Mouse (Mus musculus) liver, adult (tissue): ENCODE measurements around the gene Itgb2l.

Experiments
- GATA4 ChIP-seq: IDR thresholded peaks from 2 replicates; pipeline ENCODE4 v1.6.1; 2014; ENCODE audit warnings: mild to moderate bottlenecking, low read length; ENCODE audit not compliant: insufficient replicate concordance

The Itgb2l gene

GRCm38 (mm10) chr16:96440871-96441270 is 2.5 kb downstream of the Itgb2l start:
- TF ChIP-seq GATA4: no peak

GRCm38 (mm10) chr16:96439682-96440081 is 3.7 kb downstream of the Itgb2l start:
- no peak for TF ChIP-seq GATA4

- no peak for TF ChIP-seq GATA4
Measured at GRCm38 (mm10) chr16:96438946-96439345, 4.5 kb downstream of the Itgb2l start.

DNA sequence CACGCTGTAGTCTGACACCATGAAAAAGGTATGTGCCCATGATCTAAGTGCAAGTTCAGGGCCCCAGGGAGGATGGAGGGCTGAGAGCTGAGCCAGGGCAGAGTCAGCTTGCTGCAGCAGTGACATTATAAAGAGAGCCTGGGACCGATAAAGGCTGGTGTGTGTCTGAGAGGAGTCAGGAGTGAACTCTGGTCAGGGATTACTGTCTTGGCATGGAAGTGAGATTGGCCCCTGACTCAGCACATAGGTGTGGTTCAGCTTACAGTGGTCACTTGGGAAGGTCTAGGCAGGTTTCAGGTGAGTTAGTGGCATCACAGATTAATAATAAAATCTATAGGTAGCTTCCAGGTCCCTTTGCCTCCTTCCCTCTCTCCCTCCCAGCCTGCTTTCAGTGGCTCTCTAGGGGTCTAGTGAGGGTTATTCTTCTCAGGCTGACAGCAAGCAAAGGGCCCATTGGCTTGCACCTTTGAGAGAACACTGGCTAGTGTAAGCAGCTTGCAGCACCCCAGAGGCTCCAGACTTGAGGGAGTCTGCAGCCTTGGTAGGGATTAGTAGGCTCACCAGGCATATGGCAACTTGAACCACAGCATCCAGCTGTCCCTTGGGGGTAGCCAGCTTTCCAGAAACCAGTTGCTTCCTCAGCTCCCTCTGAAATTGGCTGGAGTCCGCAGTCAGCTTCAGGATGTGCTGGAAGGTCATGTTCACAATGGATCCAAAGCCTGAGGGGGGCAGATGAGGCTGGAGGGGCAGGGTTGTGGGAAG is 9.2 kb downstream of the Itgb2l start:
- no peak for TF ChIP-seq GATA4

DNA sequence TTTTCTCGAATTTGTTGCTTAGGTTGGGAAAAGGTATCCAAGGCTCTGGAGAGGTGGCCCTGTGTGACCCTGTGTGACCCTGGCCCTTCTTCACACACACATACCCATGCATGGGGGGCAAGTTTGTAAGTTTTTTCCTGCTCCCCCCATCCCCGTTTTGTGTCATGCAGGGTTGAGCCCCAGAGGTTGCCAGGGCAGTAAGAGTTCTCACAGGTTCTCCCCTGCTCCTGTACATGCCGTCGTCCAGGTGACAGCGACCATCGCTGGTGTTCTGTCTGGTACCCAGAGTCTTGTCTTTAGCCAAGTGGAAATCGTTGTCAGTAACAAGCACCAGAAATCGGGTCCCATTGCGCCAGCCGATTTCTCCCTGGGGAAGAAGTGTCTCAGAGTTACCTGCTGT is 10.2 kb downstream of the Itgb2l start:
- TF ChIP-seq GATA4: no peak

DNA sequence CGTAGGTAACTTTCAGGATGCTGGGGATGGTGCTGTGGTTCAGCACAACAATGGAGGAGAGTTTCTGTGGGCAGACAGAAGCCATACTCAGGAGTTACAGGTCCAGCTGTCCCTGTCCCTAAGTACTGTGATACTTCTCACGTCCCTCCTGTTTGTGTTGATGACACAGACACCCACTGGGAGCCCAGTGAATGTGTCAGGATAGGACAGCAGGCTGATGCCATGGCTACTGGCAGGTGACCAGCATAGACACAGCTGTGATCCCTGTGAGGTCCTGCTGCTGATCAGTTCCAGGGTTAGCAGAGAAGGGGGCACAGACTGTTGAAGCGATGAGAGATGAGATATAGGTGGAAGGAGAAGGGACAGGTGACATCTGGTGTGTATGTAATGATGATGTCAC is 14.4 kb downstream of the Itgb2l start:
- no peak for TF ChIP-seq GATA4

DNA sequence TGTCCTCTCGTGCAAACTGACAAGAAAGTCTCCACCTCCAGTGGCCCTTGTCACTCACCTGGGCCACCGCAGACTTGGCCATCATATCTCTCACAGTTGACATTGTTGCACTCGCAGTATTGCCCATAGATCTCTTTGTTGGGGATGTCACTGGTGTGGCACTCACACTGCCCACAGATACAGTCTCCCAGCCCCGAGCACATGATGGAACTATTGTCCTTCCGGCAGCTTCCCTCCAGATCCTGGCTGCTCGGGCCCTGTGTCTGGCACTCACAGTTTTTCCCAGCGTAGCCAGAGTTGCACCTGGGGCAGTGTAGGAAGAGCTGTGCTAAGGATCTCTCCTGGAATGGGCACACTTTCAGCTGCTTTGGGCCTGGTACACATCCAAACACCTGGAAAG is 16.7 kb downstream of the Itgb2l start:
- no peak for TF ChIP-seq GATA4

DNA sequence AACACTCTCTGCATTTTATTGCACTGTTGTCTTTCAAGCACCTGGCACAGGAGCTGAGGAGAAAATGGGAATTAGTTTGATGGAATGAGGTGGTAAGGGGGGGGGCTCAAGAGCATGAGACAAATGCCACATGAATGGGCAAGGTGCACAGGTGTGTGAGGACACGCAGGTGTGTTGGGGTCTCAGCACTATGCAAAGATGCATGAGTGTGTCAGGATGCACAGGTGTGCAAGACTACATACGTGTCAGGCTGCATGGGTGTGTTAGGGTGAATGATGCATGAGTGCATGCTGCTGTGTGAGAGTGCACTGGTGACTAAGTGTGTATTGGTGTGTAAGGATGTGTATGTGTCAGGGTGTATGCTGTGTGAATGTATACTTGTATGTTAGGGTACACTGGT is 18.4 kb downstream of the Itgb2l start:
- TF ChIP-seq GATA4: no peak

DNA sequence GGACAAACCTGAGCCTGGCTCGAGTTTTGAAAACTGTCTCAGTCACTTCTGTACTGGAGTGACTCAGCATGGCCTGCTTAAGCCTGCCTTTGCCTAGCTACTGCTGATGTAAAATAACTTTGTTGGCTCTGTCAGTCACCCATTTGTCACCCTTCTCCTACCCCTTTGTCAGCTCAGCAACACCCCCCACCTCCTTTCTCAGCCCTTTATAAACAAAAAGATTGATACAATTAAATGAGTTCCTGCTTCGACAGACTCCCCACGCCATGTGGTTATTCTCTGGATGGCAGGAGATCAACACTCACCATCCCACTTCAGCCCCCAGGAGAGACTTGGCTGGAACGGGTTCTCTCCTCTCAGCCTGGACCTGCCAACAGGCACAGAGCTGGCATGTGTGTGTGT is 35.4 kb downstream of the Itgb2l start:
- TF ChIP-seq GATA4: no peak

- no peak for TF ChIP-seq GATA4
Measured at GRCm38 (mm10) chr16:96406312-96406711, 37.1 kb downstream of the Itgb2l start.

- no peak for TF ChIP-seq GATA4
Measured at GRCm38 (mm10) chr16:96402294-96402693, 41.1 kb downstream of the Itgb2l start.

DNA sequence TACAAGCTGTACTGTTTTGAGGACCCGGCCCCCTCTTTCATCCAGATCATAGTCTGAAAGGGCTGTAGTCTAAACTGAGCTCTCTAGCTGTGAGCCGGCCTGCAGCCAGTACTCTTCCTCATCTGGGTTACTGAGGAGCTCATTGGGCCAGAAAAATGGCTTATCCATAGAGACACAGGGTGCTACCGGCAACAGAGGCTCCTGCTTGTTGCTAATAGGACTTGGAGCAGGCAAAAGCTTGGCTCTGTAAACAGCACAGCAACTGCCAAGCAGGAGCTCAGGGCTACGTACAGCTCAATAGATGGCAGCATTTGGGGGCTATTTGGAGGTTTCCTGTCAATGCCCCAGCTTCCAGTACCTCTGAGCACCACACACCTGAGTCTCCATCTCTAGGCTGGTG is 43.4 kb downstream of the Itgb2l start:
- TF ChIP-seq GATA4: no peak

GRCm38 (mm10) chr16:96398806-96399205 is 44.6 kb downstream of the Itgb2l start:
- no peak for TF ChIP-seq GATA4

DNA sequence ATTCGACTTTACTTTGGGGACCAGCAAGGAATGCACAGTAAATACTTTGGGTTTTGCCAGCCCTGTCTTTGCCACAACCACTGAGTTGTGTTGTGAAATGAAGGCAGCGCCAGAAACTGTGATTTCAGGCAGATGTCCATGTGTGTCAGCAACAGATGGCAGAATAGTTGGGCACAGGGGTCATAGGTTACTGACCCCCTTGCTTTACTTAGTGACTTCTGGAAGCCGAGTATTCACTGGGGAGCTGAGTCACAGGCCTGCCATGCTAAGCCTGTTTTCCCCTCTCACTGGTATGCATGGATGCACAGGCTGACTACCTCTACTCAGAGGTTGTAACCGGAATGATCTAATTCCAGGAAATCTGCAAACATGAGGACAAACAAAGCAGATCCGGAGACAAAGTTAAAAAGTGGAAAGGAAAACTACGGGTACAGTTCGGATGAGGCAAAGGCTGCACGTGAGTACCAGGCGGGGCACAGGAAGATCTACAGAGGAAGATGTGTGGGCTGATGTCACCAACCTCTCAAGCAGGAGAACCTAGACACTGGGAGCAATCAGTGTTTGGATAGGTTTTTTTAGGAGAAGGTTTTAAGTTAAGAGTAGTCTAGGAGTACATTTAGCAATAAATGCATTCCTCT is 47.3 kb downstream of the Itgb2l start:
- TF ChIP-seq GATA4: no peak

DNA sequence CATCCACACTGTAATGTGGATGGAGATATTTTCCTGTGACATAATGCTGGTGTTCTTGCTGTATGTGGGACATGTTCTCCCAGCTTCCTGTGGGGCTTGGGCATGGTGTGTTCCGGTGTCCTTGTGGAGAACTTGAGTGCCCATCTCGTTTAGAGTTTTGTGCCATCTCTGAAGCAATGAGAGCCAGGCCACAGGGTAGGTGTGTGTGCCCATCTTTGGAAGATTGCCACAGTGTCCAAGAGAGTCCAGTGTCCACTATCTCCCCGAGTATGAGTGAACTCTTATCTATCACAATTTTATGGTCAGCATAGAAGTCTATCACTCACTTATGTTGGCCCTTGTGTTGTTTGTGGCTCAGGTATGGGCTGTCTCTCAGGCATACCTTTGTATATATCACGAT is 47.9 kb downstream of the Itgb2l start:
- no peak for TF ChIP-seq GATA4

- TF ChIP-seq GATA4: no peak
Measured at GRCm38 (mm10) chr16:96391070-96391469, 52.3 kb downstream of the Itgb2l start.

- no peak for TF ChIP-seq GATA4
Measured at GRCm38 (mm10) chr16:96388481-96388880, 54.9 kb downstream of the Itgb2l start.

GRCm38 (mm10) chr16:96387685-96388371 is 55.6 kb downstream of the Itgb2l start:
- TF ChIP-seq GATA4: no peak
